Mouse (Mus musculus) activated CD4-positive, CD25-positive, alpha-beta regulatory T cell, adult 4 months (primary cell): ENCODE measurements around the gene Crip2. TPM values are rescaled to one million over a fixed set of nuclear protein-coding genes. Genes with fewer than 3 reads are reported as not detected.
A peak's percentile ranks its signal among the peaks of the same experiment; 100 is the strongest.

Source experiments
- ATAC-seq: one replicate; pipeline ENCODE4 v1.8.0; 2017
- polyA plus RNA-seq, 2 experiments: library from polyadenylated mRNA; unstranded; fragments of 100-300 nt; shearing (Covaris generic); gene quantifications; one replicate each; pipeline ENCODE4 v1.2.1; 2017

Crip2 gene
- 1 to 10 TPM; 4.5 to 5.6 TPM for polyA plus RNA-seq

GRCm38 (mm10) chr12:113139908-113140615 lies at the start of gene Crip2:
Gene Crip2, plus strand, starts transcription at chr12:113140236.
- ATAC-seq: peak; percentile 80

GRCm38 (mm10) chr12:113097040-113097439 lies 43.0 kb upstream of the Crip2 start:
- no peak for ATAC-seq

- peak; percentile 58 for ATAC-seq
These were observed 42.2 kb upstream of the Crip2 start, which contains the start of gene Mta1 for GRCm38 (mm10) chr12:113097749-113098281. Gene Mta1, plus strand, starts transcription at chr12:113098278.

DNA sequence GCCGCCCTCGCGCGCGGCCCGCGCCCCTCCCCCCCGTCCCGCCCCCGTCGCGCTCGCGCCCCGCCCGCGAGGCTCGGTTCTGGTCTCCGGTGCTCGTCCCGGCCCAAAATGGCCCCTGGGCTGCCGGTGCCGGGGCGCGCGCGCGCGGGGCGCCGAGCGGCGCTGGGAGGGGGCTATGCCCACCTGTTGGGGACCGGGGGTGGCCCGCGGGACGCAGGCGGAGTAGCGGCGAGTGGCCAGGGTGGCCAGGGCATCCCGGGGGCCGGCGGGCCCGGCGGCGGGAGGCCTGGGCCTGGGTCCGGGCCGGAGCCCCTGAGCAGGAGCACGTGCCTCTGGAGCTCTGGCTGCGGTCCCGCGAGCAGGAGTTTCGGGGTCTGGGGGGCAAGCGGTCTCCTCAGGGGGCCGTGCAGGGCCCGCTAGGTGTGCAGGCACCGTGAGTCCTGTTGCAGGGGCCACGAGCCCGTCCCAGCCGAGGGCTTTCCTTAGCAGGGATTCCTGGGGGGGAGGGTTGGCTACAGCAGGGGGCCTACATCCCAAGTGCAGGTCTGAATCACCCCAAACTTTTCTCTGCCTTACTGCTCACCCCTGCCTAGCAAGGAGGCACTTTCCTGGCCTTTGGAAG lies 41.4 kb upstream of the Crip2 start:
- ATAC-seq: no peak

DNA sequence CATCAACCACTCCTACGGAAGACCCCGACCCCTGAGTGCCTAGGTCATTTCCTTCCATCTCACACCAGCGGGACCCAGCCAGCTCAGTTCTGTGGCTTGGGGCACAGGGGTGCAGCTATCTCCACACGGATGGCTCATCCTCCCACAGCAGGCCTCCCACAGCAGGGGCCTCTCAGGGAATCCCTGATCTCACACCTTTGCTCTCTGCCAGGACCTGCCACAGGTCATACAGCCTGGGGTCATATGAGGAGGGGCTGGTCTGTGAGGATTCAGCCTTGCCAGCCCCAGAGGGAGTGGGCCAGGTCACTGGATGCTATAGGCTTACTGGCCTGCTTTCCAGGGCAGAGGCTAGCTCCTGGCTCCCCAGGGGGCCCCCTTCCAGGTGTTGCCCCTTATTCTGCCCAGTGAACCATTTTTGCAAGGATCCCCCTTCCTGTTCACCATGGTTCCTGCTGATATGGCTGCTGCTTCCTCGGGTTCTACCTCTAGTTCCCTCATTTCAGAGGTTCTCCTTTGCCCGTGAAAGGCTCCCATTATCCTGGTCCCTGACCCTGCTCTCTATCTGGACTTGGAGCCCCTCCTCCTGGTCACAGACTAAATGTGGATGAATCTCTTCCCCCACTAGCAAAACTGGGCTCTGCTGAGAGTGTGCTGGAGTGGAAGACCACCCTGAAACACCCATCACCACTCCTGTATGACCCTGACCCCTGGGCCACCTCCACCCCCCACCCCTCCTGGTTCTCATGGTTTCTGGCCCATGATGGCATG lies 40.4 kb upstream of the Crip2 start:
- ATAC-seq: no peak

- ATAC-seq: no peak
These were observed 39.5 kb upstream of the Crip2 start for GRCm38 (mm10) chr12:113100448-113101076.

- ATAC-seq: no peak
These were observed 38.6 kb upstream of the Crip2 start for GRCm38 (mm10) chr12:113101251-113101960.

- peak; percentile 62 for ATAC-seq
These were observed 37.6 kb upstream of the Crip2 start for GRCm38 (mm10) chr12:113102461-113102860.

- ATAC-seq: no peak
These were observed 36.1 kb upstream of the Crip2 start for GRCm38 (mm10) chr12:113103846-113104451.

DNA sequence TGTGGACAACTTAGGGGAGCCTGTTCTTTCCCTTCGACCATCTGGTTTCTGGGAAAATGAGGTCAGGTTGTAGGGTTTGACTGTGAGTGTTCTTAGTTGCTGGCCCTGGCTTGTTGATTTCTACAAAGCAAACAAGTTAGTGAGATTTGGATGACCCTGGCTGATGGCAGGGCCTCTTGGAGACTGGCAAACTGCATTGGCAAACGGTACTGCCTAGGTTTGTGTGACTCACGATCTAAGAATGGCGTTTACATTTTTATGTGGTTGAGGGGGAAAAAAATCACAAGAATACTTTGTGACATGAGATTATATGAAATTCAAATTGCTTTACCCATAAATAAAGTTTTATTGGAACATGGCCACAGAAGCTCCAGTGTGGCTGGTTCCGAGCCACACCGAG lies 33.6 kb upstream of the Crip2 start:
- no peak for ATAC-seq

GRCm38 (mm10) chr12:113107431-113108124 lies 32.5 kb upstream of the Crip2 start:
- peak; percentile 32 for ATAC-seq

GRCm38 (mm10) chr12:113108528-113109283 lies 31.3 kb upstream of the Crip2 start:
- no peak for ATAC-seq

- no peak for ATAC-seq
These were observed 30.2 kb upstream of the Crip2 start for GRCm38 (mm10) chr12:113109801-113110200.

GRCm38 (mm10) chr12:113114141-113114540 lies 25.9 kb upstream of the Crip2 start:
- ATAC-seq: no peak

DNA sequence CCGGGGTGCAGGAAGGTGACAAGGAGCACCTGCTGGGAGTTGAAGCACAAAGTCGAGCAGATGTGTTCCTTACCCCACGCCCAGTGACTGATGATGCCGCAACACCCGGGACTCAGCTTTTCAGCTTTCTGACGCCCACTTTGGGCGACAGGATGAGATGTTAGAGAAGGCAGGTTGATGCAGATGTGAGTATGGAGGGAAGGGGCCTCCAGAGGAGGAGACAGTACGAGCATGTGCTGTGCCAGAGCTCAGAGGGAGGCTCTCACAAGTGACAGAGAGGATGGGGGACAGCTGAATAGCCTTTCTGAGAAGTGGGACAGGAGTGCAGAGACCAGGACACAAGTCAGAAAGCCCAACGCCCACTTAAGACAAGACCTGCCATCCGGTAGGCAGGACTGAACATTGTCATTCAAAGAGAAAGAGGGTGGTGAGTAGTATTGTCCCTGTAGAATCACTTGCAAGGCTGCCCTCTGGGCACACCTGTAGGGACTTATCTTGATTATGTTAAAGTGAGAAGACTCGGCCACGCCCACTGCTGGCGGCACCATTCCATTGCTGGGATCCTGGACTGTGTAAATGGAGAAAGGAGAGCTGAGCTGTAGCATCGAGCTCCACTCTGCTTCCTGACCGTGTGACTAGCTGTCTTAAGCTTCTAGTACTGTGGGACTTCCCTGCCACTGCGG lies 25.0 kb upstream of the Crip2 start:
- no peak for ATAC-seq

DNA sequence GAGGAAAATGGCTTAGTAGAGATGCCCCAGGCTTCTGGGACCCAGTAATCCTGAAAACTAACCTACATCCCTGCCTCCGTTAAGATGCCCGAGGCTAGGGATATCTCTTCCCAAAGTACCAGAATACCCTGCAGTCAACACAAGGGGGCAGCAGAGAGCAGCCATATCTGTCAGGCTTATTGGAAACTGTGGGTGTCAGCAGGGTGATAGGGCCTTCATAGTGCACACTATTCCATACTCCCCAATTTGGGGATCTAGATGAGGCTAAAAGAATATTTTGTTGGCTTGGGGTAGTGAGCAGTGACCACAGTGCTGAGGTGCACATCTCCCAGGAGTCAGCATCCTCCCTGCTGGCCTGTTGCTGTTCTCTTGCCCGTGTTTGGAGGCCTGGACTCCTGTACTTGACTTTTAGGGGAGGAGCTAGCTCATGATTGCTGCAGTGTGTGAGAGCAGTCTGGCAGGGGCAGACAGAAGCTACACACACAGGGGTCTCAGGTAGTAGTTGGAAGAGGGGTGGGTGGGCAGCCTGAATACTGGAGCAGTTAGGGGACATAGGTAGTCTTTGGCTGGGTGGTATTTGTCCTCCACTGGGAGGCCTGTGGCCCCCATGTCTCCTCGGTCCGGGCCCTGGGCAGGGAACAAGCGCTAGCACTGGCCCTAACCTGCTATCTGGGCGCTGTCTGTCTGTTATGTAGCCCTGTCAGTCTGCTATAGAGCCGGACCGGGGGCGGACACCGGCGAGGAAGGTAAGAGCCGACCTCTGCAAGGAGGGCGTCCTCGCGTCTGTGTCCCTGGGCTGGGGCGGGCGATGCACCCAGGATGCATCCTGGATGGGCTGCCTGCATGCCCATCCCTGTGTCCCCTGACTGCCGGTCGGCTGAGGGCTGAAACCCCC lies 20.3 kb upstream of the Crip2 start:
- peak; percentile 83 for ATAC-seq

DNA sequence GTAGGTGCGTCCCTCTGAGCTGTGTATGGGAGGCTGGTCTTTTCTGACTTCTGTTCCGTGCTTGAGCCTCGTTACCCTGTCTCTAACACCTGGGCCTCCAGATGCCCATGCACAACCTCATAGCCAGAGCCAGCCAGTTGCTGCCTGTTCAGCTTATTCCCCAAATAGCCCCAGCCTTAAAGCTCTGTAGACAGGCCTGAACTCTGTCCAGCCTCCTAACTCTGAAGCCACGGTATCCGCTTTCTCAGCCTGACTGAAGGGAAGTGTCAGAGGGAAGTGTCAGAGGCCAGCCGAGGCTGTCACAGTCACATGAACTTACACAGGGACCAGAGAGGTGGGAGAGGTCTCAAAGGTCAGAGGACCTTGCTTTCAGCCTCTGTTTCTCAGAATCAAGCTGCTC lies 15.3 kb upstream of the Crip2 start:
- ATAC-seq: no peak

- no peak for ATAC-seq
These were observed 9.3 kb upstream of the Crip2 start for GRCm38 (mm10) chr12:113130732-113131131.

DNA sequence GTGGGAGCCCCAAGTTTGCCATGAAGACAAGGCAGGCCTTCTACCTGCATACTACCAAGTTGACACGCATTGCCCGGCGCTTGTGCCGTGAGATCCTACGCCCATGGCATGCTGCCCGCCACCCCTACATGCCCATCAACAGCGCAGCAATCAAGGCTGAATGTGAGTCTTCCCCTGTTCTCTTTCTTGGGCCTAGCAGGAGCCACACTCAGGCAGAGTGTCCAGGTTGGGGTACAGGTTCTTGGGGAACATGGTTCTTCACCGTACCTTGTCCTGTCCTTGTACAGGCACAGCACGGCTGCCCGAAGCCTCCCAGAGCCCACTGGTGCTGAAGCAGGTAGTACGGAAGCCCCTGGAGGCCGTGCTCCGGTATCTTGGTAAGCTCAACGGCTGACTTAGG lies 8.4 kb upstream of the Crip2 start:
- ATAC-seq: no peak
